Mouse (Mus musculus) forebrain, postnatal 0 days (tissue): ENCODE data around the gene Msmp. TPM values are rescaled to one million over a fixed set of nuclear protein-coding genes. Genes with fewer than 3 reads are reported as not detected.

Experiments
- ATAC-seq: fragments of 200-750 bp; cut with Nextera tagmentation; 2 replicates; pipeline ENCODE4 v1.8.0; 2017; ENCODE audit warnings: mild to moderate bottlenecking, moderate library complexity
- DNase-seq: peaks from one replicate; pipeline ENCODE4 v3.0.0-alpha.2; 2015
- H3K27ac ChIP-seq: fragments of 300-500 bp; sonication (generic); 2 replicates; pipeline ENCODE4 v1.5.1; 2014; ENCODE audit warnings: low read depth, mild to moderate bottlenecking, antibody characterized with exemption, low read length, moderate library complexity, mixed read lengths
- H3K27me3 ChIP-seq: fragments of 300-500 bp; sonication (generic); 2 replicates; pipeline ENCODE4 v1.6.1; 2014; ENCODE audit warnings: mild to moderate bottlenecking, low read length, mixed read lengths; ENCODE audit not compliant: insufficient read depth
- H3K36me3 ChIP-seq: fragments of 300-500 bp; sonication (generic); 2 replicates; pipeline ENCODE4 v1.6.1; 2014; ENCODE audit warnings: mild to moderate bottlenecking, moderate library complexity; ENCODE audit not compliant: insufficient read depth
- H3K4me1 ChIP-seq: fragments of 300-500 bp; sonication (generic); 2 replicates; pipeline ENCODE4 v1.6.1; 2014; ENCODE audit warnings: antibody characterized with exemption; ENCODE audit not compliant: insufficient read depth
- H3K4me2 ChIP-seq: fragments of 300-500 bp; sonication (generic); 2 replicates; pipeline ENCODE4 v1.6.1; 2014; ENCODE audit warnings: low read depth, mild to moderate bottlenecking, moderate library complexity
- H3K4me3 ChIP-seq: fragments of 300-500 bp; sonication (generic); 2 replicates; pipeline ENCODE4 v1.5.1; 2014; ENCODE audit warnings: low read depth, low read length, mixed read lengths
- H3K9ac ChIP-seq: fragments of 300-500 bp; sonication (generic); 2 replicates; pipeline ENCODE4 v1.6.1; 2014; ENCODE audit warnings: mild to moderate bottlenecking
- H3K9me3 ChIP-seq: fragments of 300-500 bp; sonication (generic); 2 replicates; pipeline ENCODE4 v1.6.1; 2016; ENCODE audit warnings: low read length
- CTCF ChIP-seq: sonication (generic); IDR thresholded peaks from 2 replicates; pipeline ENCODE4 v1.5.1; 2016; ENCODE audit warnings: antibody characterized with exemption, control low read depth, low read depth
- WGBS: fragments of 180-500 bp; shearing (Covaris S2); extraction: QIAGEN DNeasy Blood & Tissue Kit; methylation state at CpG from one replicate; pipeline ENCODE4 v1.1.7; 2014; 5-methylcytosine and 5-hydroxymethylcytosine counted together
- polyA plus RNA-seq: library from polyadenylated mRNA; unstranded; fragments of >200 nt; fragmentation: Nextera tagmentation; extraction: Ambion mirVana; gene quantifications from 2 replicates; pipeline ENCODE4 v1.2.1, GENCODE M21; 2015
- total RNA-seq: library from RNA; depleted of rRNA; stranded (reverse); fragments of >200 nt; gene quantifications from 2 replicates; pipeline ENCODE4 v1.2.3, GENCODE M21; 2014

Msmp gene
- total and polyA plus RNA-seq, 2 experiments from 2014 or later, result 1.9 TPM; not detected in 1

DNA sequence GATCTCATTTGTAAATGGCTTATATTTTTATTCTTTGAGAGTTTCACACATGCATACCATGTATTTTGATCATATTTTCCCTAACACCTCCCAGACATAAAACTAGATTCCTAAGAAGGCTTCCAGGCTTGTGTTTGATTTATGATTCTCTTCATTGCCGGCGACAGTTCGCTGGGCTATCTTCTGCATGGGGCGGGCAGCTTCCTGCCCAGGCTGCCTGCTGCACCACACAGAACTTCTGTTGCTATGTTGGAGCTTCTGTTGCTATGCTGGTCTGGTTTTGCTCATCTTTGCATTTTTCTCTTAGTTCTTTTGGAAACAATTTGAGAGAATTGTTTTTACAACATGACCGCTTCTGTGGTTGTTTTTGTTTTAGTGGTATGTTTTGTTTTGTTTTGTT lies 7.2 kb upstream of the Msmp start:
- H3K27ac ChIP-seq, result no peak overlapping the region
- no peak for TF ChIP-seq CTCF
- H3K9ac ChIP-seq, result no peak overlapping the region
- no peaks in the 10 kb centered on the region for H3K36me3 ChIP-seq
- H3K4me3 ChIP-seq, result no peak overlapping the region
- ATAC-seq (no peak; the same call in 1 of the 2 replicates), DNase-seq (peak; percentile 17)
- no peak overlapping the region for H3K4me2 ChIP-seq
- WGBS, result 80% methylated on average over 5 of the region's 5 CpGs
- no peaks in the 10 kb centered on the region for H3K27me3 ChIP-seq
- no peaks in the 10 kb centered on the region for H3K4me1 ChIP-seq
- H3K9me3 ChIP-seq, result no peaks in the 10 kb centered on the region

DNA sequence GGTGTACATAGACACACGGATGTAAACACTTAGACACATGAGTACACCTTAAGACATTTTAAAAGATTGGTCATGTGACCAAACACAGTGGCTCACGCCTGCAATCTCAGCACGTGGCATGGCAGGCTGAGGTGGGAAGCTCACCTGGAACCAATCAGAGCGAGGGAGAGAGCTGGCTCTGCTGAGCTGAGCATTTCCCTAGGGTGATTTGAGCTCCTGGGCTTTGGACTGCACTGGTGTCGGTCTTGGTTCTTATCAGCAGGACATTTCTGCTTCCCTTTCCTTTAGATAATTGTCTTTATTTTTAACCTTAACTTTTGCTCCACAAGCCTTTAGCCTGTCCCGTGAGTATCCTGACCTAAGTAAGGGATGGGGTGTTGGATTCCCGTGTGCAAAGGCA lies 3.4 kb upstream of the Msmp start:
- H3K36me3 ChIP-seq, result peaks cover 18% of the 10 kb centered on the region
- no peaks in the 10 kb centered on the region for H3K4me1 ChIP-seq
- no peak for DNase-seq
- H3K9me3 ChIP-seq, result no peaks in the 10 kb centered on the region
- H3K9ac ChIP-seq, result no peak overlapping the region
- WGBS, result 65% methylated on average over 7 of the region's 7 CpGs
- H3K4me2 ChIP-seq, result no peak overlapping the region
- no peak for ATAC-seq
- H3K4me3 ChIP-seq, result no peak overlapping the region
- H3K27me3 ChIP-seq, result no peaks in the 10 kb centered on the region
- TF ChIP-seq CTCF, result no peak
- H3K27ac ChIP-seq, result no peak overlapping the region

DNA sequence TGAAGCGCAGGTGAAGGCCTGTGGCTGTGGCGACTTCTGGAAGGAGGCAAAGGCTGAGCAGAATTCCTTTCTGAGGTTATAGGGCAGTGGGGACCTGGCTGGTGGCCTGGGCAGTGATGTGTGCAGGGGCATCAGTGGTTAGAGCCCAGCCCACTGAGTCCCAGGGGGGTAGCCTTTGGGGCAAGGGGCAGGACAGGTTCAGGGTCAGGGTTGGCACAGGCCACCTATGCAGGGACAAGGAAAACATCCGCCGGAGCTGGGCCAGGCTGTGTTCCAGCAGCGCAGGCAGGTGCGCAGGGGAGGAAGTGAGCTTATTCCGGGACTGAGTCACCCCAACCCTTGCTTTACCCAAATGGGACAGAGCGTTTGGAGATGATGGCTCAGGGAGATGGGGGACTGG lies 2.1 kb upstream of the Msmp start:
- Histone ChIP-seq H3K9me3 (no peaks in the 10 kb centered on the region), H3K4me3 (no peak overlapping the region), H3K36me3 (peaks cover 31% of the 10 kb centered on the region), H3K27ac (no peak overlapping the region), H3K4me2 (no peak overlapping the region), H3K4me1 (no peaks in the 10 kb centered on the region), H3K9ac (no peak overlapping the region), H3K27me3 (no peaks in the 10 kb centered on the region)
- 67% methylated on average over 8 of the region's 8 CpGs for WGBS
- TF ChIP-seq CTCF, result no peak
- DNase-seq, result no peak
- ATAC-seq, result no peak

DNA sequence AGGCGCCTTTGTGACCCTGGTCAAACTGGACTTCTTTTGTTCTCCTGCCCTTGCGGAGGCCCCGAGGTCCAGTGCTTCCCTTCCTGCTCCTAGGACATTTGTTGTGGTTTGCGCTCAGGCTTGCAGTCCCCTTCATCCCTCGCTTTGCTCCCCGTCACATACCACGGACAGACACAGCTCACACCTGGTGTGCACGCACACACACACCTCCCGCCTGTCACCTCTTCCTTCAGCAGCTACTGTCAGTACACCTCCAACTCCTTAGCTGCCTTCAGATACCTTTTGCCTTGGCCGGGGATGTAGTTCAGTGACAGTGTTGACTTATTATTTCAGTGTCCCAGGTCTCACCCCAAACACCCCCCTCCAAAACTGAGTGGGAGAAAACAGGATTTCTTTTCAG lies 1.4 kb upstream of the Msmp start:
- H3K27ac ChIP-seq, result no peak overlapping the region
- DNase-seq (no peak), ATAC-seq (no peak)
- TF ChIP-seq CTCF, result no peak
- H3K4me2 ChIP-seq, result no peak overlapping the region
- H3K27me3 ChIP-seq, result no peaks in the 10 kb centered on the region
- 70% methylated on average over 9 of the region's 10 CpGs for WGBS
- peaks cover 38% of the 10 kb centered on the region for H3K36me3 ChIP-seq
- no peak overlapping the region for H3K9ac ChIP-seq
- no peak overlapping the region for H3K4me3 ChIP-seq
- H3K9me3 ChIP-seq, result no peaks in the 10 kb centered on the region
- no peaks in the 10 kb centered on the region for H3K4me1 ChIP-seq

DNA sequence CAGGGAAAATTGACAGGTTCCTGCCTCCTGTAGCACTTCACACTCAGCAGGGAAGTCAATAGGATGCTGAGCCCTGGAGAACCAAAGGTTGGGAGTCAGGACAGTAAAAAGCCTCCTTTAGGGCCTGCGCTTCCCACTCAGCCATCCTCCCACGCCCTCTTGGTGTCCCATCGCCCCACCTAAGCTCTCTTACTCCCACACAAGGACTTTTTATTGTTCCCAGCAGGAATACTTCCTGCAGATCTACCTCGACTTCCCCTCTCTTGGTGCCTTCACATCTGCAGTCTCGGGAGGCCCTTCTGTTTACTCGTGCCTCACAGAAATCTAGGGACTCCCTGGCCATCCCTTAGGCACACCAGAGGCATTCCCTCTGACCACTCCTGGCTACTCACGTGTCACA lies 873 bp downstream of the Msmp start:
- no peaks in the 10 kb centered on the region for H3K27me3 ChIP-seq
- no peaks in the 10 kb centered on the region for H3K9me3 ChIP-seq
- no peak for ATAC-seq
- H3K4me2 ChIP-seq, result no peak overlapping the region
- peaks cover 6% of the 10 kb centered on the region for H3K4me1 ChIP-seq
- H3K9ac ChIP-seq, result no peak overlapping the region
- TF ChIP-seq CTCF, result no peak
- no peak overlapping the region for H3K4me3 ChIP-seq
- H3K36me3 ChIP-seq, result peaks cover 42% of the 10 kb centered on the region
- 82% methylated on average over 7 of the region's 7 CpGs for WGBS
- no peak overlapping the region for H3K27ac ChIP-seq
- DNase-seq, result no peak

DNA sequence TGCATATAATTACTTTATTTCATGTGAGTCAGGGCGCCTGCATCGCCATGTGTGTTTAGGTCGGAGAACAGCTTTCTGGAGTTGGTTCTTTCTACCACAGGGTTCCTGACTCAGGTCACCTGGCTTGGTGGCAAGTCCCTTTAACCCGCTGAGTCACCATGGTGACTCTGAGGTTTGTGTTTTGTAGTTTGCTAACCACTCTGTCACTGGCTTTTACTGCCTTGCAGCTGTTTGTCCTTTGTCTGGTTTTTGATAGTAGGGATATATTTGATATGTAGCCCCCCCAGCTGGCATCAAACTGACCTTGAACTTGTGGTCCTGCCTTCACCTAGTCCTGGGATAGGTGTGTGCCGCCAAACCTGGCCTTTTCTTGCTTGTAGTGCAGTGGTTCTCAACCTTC lies 2.1 kb downstream of the Msmp start:
- no peak overlapping the region for H3K4me3 ChIP-seq
- no peaks in the 10 kb centered on the region for H3K27me3 ChIP-seq
- WGBS, result 94% methylated on average over 5 of the region's 5 CpGs
- no peak for TF ChIP-seq CTCF
- no peak overlapping the region for H3K4me2 ChIP-seq
- H3K27ac ChIP-seq, result no peak overlapping the region
- H3K9ac ChIP-seq, result no peak overlapping the region
- peaks cover 42% of the 10 kb centered on the region for H3K36me3 ChIP-seq
- no peak for DNase-seq
- no peaks in the 10 kb centered on the region for H3K9me3 ChIP-seq
- no peak for ATAC-seq
- peaks cover 11% of the 10 kb centered on the region for H3K4me1 ChIP-seq

DNA sequence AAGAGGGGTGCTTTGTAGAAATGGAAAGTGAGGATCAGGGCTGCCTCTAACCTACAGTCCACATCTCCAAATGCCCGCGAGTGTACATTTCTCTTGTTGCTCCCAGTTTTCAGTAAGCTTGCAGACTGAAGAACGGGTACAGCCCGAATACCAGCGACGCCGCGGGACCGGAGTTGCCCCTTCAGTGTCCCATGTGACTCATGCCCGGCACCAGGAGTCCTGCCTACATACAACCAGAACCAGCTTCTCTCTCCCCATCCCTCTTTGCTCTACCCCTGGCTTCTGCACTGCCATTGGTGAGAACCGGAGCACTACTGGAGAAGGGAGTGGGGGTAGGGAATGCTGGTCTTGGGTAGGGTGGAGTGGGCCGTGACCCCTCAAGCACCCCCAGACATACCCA lies 2.9 kb downstream of the Msmp start:
- H3K9ac ChIP-seq, result no peak overlapping the region
- ATAC-seq (no peak), DNase-seq (no peak)
- no peaks in the 10 kb centered on the region for H3K9me3 ChIP-seq
- 96% methylated on average over 12 of the region's 12 CpGs for WGBS
- H3K27ac ChIP-seq, result no peak overlapping the region
- H3K36me3 ChIP-seq, result peaks cover 42% of the 10 kb centered on the region
- no peak overlapping the region for H3K4me3 ChIP-seq
- no peaks in the 10 kb centered on the region for H3K27me3 ChIP-seq
- no peak overlapping the region for H3K4me2 ChIP-seq
- H3K4me1 ChIP-seq, result peaks cover 20% of the 10 kb centered on the region
- no peak for TF ChIP-seq CTCF

DNA sequence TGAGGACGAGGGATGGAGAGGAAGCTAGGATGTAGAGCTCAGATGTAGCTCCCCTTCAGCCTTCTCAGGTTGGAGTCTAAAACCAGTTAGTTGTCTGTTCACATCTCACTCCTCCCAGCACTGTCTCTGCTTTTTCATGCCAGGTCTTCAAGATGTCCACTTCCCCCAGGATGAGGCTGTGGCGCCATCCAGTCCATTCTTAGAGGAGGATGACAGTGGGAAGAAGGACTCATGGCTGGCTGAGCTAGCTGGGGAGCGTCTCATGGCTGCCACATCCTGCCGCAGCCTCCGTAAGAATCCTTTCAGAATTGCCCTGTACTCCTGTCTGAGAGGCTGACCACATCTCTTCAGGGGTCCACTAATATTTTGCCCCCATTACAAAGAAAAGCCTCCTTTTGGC lies 3.6 kb downstream of the Msmp start:
- DNase-seq (no peak), ATAC-seq (no peak)
- H3K36me3 ChIP-seq, result peaks cover 42% of the 10 kb centered on the region
- H3K4me1 ChIP-seq, result peaks cover 26% of the 10 kb centered on the region
- no peak overlapping the region for H3K4me3 ChIP-seq
- WGBS, result 93% methylated on average over 5 of the region's 5 CpGs
- H3K9ac ChIP-seq, result no peak overlapping the region
- no peaks in the 10 kb centered on the region for H3K27me3 ChIP-seq
- no peak for TF ChIP-seq CTCF
- H3K9me3 ChIP-seq, result no peaks in the 10 kb centered on the region
- no peak overlapping the region for H3K27ac ChIP-seq
- no peak overlapping the region for H3K4me2 ChIP-seq
